Mouse (Mus musculus) erythroblast, embryonic 14.5 days (primary cell): ENCODE measurements around the gene Rfc4.

Experiments used
- GATA1 ChIP-seq: IDR thresholded peaks from 2 replicates; pipeline ENCODE4 v1.6.1; 2012; ENCODE audit warnings: low read length, inconsistent platforms, mixed read lengths
- TAL1 ChIP-seq: IDR thresholded peaks from 3 replicates; pipeline ENCODE4 v1.6.1; 2012; ENCODE audit warnings: low read length, inconsistent platforms, mixed read lengths

DNA sequence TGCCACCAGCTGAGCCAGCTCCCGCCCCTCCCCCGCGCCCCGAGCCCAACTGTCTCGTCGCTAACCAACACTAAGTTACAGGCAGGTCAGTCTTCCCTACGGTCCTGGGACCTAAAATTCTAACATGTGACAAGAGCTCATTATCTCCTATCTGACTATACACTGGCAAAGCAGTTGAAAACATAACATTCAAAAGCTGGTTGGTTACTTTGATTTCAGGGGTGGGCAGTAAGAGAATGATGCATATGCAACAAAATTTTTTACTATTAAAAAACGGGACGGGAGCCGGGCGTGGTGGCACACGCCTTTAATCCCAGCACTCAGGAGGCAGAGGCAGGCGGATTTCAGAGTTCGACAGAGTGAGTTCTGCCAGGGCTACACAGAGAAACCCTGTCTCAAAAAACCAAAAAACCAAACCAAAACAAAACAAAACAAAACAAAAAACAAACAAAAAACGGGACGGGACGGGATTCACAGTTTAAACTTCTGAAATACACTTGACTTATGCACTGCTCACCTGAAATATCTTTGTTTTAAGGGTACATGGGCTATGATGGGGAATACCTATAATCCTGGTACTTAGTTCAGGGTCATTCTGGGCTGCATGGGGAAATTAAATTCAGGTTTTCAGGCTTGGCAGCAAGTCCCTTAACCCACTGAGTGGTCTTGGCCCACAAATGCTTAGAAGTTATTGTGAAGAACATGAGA is 24.3 kb downstream of the Rfc4 start:
- no peak for TF ChIP-seq GATA1
- TF ChIP-seq TAL1, result no peak
